Mouse (Mus musculus) leukemia stem cell, adult 10-12 weeks (primary cell): ENCODE measurements around the gene Vrk3. TPM values are rescaled to one million over a fixed set of nuclear protein-coding genes. Genes with fewer than 3 reads are reported as not detected.

Source experiments
- polyA plus RNA-seq: library from polyadenylated mRNA; stranded (reverse); fragments of >175 nt; gene quantifications from 2 replicates; pipeline ENCODE4 v1.2.3, GENCODE M21; 2012; ENCODE audit warnings: low replicate concordance

The Vrk3 gene
- 56.2 and 60.7 TPM in 2 replicates for polyA plus RNA-seq

DNA sequence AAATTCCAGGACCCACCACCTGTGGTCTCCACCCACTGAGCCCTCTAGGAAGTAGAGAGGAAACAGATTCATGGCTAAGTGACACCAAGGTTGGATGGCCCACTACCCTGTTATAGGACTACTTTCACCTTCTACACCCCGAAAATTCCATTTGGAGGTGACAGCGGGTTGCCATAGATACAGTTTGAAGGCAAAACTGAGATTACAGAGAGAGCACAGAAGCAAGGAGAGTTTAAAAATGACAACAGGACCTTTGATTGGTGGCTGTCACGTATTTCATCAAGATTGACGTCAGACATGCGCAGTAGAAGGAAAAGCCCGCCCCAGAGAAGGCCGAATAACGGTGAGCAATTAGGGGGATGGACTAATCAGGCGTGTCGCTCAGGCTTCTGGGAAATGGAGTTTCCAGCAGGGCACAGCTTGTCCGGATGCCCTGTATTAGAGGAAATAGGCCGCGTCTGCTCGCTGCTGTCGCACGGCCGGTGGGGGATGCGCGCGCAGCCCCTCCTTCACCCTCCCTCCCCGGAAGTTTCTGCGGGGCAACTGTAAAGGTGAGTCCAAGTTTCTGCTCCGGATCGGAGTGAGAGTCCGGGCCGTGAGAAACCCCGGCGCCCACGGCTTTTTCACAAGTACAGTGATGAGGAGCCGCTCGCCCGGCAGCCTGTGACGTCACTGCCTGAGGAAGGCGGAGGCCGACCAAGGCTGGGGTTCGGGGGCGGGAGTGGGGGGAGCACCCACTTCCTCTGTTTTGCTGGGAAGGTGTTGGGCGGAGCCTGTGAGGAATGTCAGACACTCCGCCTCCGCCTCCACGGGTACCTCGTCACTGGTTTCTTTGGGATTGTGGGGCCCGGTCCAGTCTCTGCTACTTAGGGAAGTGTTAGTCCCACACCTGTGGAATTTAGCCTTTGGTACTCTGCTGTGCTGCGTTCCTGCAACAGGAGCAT lies at the start of gene Vrk3:
Gene Vrk3 (plus strand): TSS at position 313 of the 944 bp plus-strand sequence.

DNA sequence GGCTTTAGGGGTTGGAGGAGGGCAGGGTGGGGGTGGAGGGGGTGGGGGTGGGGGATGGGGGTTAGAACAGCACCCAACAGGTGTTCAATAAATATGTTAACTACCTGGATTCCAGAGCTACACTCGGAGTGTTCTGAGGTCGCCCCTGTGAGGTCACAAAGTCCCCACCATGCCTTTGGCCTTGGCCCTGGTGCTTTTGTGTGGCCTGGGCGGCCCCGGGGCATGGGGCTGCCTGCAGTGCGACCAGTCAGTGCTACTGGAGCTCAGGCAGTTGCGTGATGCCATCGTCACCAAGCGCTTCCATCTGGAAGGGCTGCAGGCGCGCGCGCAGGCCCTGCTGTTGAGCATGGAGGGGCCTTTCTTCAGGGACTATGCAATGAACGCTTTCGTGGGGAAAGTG lies 39.6 kb upstream of the Vrk3 start, which contains the start of gene Izumo2:
Gene Izumo2 (plus strand): TSS at position 169 of the 400 bp plus-strand sequence.

DNA sequence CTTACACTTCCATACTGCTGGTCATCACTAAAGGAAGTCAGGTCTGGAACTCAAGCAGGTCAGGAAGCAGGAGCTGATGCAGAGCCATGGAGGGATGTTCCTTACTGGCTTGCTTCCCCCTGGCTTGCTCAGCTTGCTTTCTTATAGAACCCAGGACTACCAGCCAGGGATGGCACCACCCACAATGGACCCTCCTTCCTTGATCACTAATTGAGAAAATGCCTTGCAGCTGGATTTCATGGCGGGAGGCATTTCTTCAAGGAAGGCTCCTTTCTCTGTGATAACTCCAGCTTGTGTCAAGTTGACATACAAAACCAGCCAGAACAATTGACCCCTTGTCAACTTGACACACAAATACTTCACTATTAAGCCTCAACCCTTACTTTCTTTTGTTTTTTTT lies 2.7 kb downstream of the Vrk3 start, which contains the start of gene Zfp473:
Gene Zfp473 (minus strand): TSS at position 101 of the 400 bp plus-strand sequence.

DNA sequence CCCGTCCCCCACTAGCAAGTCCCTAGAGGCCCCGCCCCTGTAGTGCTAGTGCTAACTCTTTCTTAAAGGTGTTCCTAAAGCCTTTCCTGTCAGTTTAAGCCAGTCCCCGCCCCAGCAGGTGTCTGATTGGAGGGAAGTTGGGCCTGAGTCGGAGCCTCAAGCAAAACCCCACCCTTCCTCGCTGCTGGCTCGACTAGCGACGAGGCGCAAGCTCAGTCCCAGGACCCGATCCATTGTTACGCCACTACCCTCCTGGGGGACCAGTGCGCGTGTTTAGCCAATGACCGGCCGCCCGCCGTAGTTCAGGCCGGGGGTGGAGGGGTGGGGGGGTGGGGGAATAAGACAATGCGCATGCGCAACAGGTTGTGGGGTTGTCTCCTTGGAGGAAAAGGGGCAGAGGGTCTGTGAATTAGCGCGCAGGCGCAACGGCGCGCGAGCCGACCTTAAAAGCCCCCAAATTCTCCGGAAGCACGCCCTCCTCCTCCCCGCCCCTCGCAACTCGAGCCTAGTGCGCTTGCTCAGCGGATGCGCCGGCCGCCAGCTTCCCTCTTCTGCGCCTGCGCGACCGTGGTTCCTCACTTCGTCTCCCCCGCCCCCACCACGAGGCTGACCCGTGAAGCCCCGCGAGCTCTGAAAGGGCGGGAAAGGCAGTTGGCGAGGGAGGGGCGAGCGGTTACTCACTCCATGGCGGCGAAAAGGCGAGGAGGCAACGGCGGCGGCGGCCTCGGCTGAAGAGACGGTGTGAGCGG lies 67.7 kb downstream of the Vrk3 start, which contains the start of the genes Nup62 and Il4i1:
Gene Nup62 (plus strand): TSS at position 368 of the 749 bp plus-strand sequence.
Gene Il4i1 (plus strand): TSS at position 667 of the 749 bp plus-strand sequence.

DNA sequence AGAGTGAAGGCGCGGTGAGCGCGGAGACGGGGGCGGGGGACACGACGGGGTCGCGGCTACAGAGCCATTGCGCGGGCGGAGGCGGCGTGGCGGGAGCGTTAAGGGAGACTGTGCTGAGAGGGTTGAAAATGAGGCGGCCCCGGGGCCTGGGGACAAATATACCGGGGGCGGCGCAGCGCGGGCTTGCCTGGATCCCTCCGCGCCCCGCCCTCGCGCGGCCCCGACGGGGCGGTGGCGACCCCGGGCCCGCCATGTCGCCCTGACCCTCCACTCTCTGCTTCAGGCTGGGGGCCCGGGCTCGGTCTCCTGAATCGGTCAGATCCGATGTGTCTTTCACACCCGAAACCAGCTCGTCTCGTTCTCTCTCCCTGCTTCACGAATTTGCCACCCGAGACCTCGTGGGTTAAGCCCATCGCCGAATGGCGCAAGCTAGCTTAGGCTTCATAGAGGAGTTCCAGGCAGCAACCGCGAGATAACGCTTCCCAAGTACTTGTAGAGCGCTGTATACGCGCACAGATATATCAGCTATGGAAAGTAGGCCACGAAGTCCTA lies 68.3 kb downstream of the Vrk3 start, which contains the start of gene Atf5:
Gene Atf5 (minus strand): TSS at position 189 of the 552 bp plus-strand sequence.

Other genes with a start within 250 kb of the Vrk3 start
- 0.79 TPM in 1 of 2 replicates, not detected in the other for gene Mybpc2, start 223.8 kb upstream of the Vrk3 start, polyA plus RNA-seq
- 161 and 223 TPM in 2 replicates for gene Spib, start 216.3 kb upstream of the Vrk3 start, polyA plus RNA-seq
- gene Pold1, start 199.6 kb upstream of the Vrk3 start, polyA plus RNA-seq, result 279 and 341 TPM in 2 replicates
- 345 and 359 TPM in 2 replicates for gene Nr1h2, start 194.5 kb upstream of the Vrk3 start, polyA plus RNA-seq
- 13.3 and 28.4 TPM in 2 replicates for gene Napsa, start 176.0 kb upstream of the Vrk3 start, polyA plus RNA-seq
- gene Kcnc3, start 157.7 kb upstream of the Vrk3 start, polyA plus RNA-seq, result 3.2 and 3.3 TPM in 2 replicates
- gene Myh14, start 77.6 kb upstream of the Vrk3 start, polyA plus RNA-seq, result 0.11 and 0.28 TPM in 2 replicates
- not detected in 2 replicates for gene Izumo2, start 39.7 kb upstream of the Vrk3 start, polyA plus RNA-seq
- gene Zfp473, start 2.6 kb downstream of the Vrk3 start, polyA plus RNA-seq, result 0.19 TPM in 1 of 2 replicates, not detected in the other
- gene Nup62, start 67.7 kb downstream of the Vrk3 start, polyA plus RNA-seq, result 34.9 and 262 TPM in 2 replicates
- 32.0 and 50.1 TPM in 2 replicates for gene Il4i1, start 68.0 kb downstream of the Vrk3 start, polyA plus RNA-seq
- 316 and 493 TPM in 2 replicates for gene Atf5, start 68.2 kb downstream of the Vrk3 start, polyA plus RNA-seq
- gene Akt1s1, start 100.6 kb downstream of the Vrk3 start, polyA plus RNA-seq, result 700 and 1,277 TPM in 2 replicates
- gene Tbc1d17, start 100.7 kb downstream of the Vrk3 start, polyA plus RNA-seq, result 84.2 and 127 TPM in 2 replicates
- 44.0 and 47.7 TPM in 2 replicates for gene Pnkp, start 108.7 kb downstream of the Vrk3 start, polyA plus RNA-seq
- 43.6 and 56.8 TPM in 2 replicates for gene Ptov1, start 121.4 kb downstream of the Vrk3 start, polyA plus RNA-seq
- 556 and 706 TPM in 2 replicates for gene Med25, start 144.3 kb downstream of the Vrk3 start, polyA plus RNA-seq
- gene Fuz, start 147.7 kb downstream of the Vrk3 start, polyA plus RNA-seq, result 65.8 and 103 TPM in 2 replicates
- 202 and 215 TPM in 2 replicates for gene Ap2a1, start 181.1 kb downstream of the Vrk3 start, polyA plus RNA-seq
- 0.42 TPM in 1 of 2 replicates, not detected in the other for gene Tsks, start 194.8 kb downstream of the Vrk3 start, polyA plus RNA-seq
- gene Cpt1c, start 226.4 kb downstream of the Vrk3 start, polyA plus RNA-seq, result 12.5 and 13.7 TPM in 2 replicates
- 27.7 and 67.9 TPM in 2 replicates for gene Prmt1, start 238.2 kb downstream of the Vrk3 start, polyA plus RNA-seq
- gene Irf3, start 249.2 kb downstream of the Vrk3 start, polyA plus RNA-seq, result 87.3 and 130 TPM in 2 replicates